Mouse (Mus musculus): ENCODE measurements around the gene Spaca3.
A peak's percentile ranks its signal among the peaks of the same experiment; 100 is the strongest.

The Spaca3 gene

GRCm38 (mm10) chr11:80858065-80858464 lies at the start of gene Spaca3:
Gene Spaca3, plus strand, starts transcription at chr11:80858365.
- no peak for DNase-seq (ENCODE audit: low spot score in 2 of 2)

- DNase-seq (ENCODE audit: low spot score in 2 of 2), result no peak
These were observed 49.6 kb upstream of the Spaca3 start for GRCm38 (mm10) chr11:80808551-80809070.

GRCm38 (mm10) chr11:80809666-80809992 lies 48.5 kb upstream of the Spaca3 start:
- no peak for DNase-seq (ENCODE audit: low spot score in 2 of 2)

GRCm38 (mm10) chr11:80809993-80810821 lies 48.0 kb upstream of the Spaca3 start, which contains the start of gene Tmem98:
Gene Tmem98, plus strand, starts transcription at chr11:80810175.
- DNase-seq (ENCODE audit: low spot score in 2 of 2), result peak; percentile 41 to 63

GRCm38 (mm10) chr11:80811156-80811555 lies 47.0 kb upstream of the Spaca3 start:
- no peak for DNase-seq (ENCODE audit: low spot score in 2 of 2)

- no peak for DNase-seq (ENCODE audit: low spot score in 2 of 2)
These were observed 42.8 kb upstream of the Spaca3 start for GRCm38 (mm10) chr11:80815354-80815753.

GRCm38 (mm10) chr11:80818060-80818697 lies 40.0 kb upstream of the Spaca3 start:
- DNase-seq (ENCODE audit: low spot score in 2 of 2), result peak; percentile 67 to 81

- no peak for DNase-seq (ENCODE audit: low spot score in 2 of 2)
These were observed 38.1 kb upstream of the Spaca3 start for GRCm38 (mm10) chr11:80820085-80820484.

- no peak for DNase-seq (ENCODE audit: low spot score in 2 of 2)
These were observed 36.9 kb upstream of the Spaca3 start for GRCm38 (mm10) chr11:80821296-80821695.

- no peak for DNase-seq (ENCODE audit: low spot score in 2 of 2)
These were observed 36.4 kb upstream of the Spaca3 start for GRCm38 (mm10) chr11:80821794-80822193.

GRCm38 (mm10) chr11:80835395-80835794 lies 22.8 kb upstream of the Spaca3 start:
- DNase-seq (ENCODE audit: low spot score in 2 of 2), result no peak

GRCm38 (mm10) chr11:80835841-80836240 lies 22.3 kb upstream of the Spaca3 start:
- DNase-seq (ENCODE audit: low spot score in 2 of 2), result no peak

- DNase-seq (ENCODE audit: low spot score in 2 of 2), result no peak
These were observed 19.4 kb upstream of the Spaca3 start for GRCm38 (mm10) chr11:80838724-80839123.

- no peak for DNase-seq (ENCODE audit: low spot score in 2 of 2)
These were observed 14.7 kb upstream of the Spaca3 start for GRCm38 (mm10) chr11:80843435-80843834.

- no peak for DNase-seq (ENCODE audit: low spot score in 2 of 2)
These were observed 12.7 kb upstream of the Spaca3 start for GRCm38 (mm10) chr11:80845486-80845885.

- DNase-seq (ENCODE audit: low spot score in 2 of 2), result no peak
These were observed 12.1 kb upstream of the Spaca3 start for GRCm38 (mm10) chr11:80846115-80846514.

GRCm38 (mm10) chr11:80848131-80848530 lies 10.0 kb upstream of the Spaca3 start:
- no peak for DNase-seq (ENCODE audit: low spot score in 2 of 2)

GRCm38 (mm10) chr11:80851859-80852258 lies 6.3 kb upstream of the Spaca3 start:
- DNase-seq (ENCODE audit: low spot score in 2 of 2), result no peak

- no peak for DNase-seq (ENCODE audit: low spot score in 2 of 2)
These were observed 5.2 kb upstream of the Spaca3 start for GRCm38 (mm10) chr11:80853014-80853413.

- no peak for DNase-seq (ENCODE audit: low spot score in 2 of 2)
These were observed 3.7 kb upstream of the Spaca3 start for GRCm38 (mm10) chr11:80854430-80854829.

- DNase-seq (ENCODE audit: low spot score in 2 of 2), result no peak
These were observed 3.3 kb upstream of the Spaca3 start for GRCm38 (mm10) chr11:80854908-80855307.

- DNase-seq (ENCODE audit: low spot score in 2 of 2), result no peak
These were observed 1.3 kb upstream of the Spaca3 start for GRCm38 (mm10) chr11:80856827-80857226.

- no peak for DNase-seq (ENCODE audit: low spot score in 2 of 2)
These were observed 4.8 kb downstream of the Spaca3 start for GRCm38 (mm10) chr11:80862941-80863340.
